Mouse (Mus musculus) embryo, embryonic 10 days (tissue): ENCODE data around the gene C130079G13Rik.
"Not testable (repeated sequence)": the region's sequence is repeated elsewhere in the genome, so short reads cannot be mapped to it uniquely, and the experiment has no call there.

Experiments used
- DNase-seq: peaks from one replicate; pipeline ENCODE4 v3.0.0-alpha.2; 2015; ENCODE audit warnings: low spot score

Gene C130079G13Rik

DNA sequence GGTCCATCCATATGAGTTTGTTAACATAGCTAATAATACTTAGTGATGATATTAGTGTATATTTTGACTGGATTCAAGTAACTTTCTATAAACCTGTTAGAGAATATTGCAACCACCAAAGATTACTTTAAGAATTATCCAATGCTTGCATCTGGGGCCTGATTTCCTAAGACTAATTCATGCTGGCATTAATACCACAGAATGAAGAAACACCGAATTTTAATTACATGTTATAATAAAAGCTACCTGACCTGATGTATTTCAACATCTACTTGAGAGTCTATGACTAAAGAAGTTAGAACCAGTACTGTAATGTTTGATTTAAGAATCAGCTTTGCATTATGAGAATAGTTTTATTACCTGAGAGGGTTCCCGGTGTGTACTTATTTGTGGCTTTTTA lies at the start of gene C130079G13Rik:
Gene C130079G13Rik (plus strand): TSS at position 301 of the 400 bp plus-strand sequence.
- DNase-seq, result no peak

DNA sequence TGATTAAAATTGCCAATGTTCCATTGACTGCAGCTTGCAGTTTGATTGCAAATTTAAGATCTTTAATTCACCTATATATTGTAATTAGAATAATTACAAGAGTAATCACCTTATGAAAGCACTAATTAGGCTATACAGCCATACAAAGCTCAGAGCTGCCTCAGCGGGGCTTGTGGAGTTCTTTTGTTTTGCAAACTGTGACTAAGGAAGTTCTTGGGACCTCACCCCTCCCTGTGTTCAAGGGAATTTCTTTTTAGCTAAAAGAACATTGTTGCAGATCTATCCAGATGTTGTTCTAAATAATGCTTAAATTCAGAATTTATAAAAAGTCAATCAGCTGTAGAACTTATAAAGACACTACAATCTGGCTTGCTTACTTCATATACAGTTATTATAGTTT lies 47.4 kb upstream of the C130079G13Rik start:
- DNase-seq, result not testable (repeated sequence)

DNA sequence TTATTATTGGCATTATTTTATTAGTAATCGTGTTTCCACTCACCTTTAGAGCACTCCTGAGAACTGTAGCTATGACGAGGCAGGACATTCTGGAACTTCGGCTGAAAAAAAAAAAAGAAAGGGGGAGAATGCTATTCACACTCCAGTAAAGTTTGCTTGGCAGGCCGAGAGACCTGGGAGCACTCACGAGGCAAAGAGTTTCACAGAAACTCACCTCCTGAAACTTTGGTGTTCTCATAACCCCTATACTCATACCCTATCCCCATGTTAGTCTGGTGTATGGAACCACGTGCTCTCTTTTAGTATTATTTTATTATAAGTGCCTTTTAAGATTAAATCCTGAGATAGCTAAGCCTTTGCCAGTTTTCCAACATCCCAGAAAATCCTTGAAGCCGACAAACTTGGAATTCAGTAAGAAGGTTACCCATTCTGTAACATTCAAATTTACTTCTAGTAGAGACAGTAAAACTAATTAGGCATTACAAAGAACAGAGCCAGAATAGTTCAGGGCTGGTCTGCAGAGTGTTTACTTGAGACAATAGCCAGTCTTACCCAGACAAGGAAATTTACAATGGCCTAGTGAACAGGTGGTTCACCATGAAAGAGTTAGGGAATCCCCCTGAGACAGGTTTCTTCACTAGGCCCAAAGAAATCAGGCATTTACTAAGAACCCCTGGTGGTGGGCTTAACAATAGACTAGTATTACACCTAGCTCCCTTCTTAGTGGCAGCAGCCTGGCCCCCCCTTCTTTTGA lies 45.0 kb upstream of the C130079G13Rik start:
- not testable (repeated sequence) for DNase-seq

DNA sequence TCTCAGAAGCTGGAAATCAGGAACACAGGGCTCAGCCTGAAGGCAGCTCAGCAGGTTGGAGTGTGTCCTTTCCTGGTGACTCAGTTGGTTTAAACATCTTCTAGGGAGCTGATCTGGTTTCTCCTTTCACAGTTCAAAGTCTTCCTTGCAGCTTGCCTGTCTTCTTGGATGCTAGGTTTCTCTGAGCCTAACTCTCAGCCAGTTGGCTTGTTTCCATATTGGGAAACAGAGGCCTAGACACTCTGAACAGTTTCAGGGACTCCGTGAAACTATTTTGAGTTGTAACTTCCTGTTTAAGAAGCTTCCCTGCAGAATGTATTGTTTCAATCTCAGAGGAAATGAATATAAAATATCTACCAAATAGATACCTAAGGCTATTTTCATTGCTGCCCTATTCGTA lies 31.7 kb upstream of the C130079G13Rik start:
- no peak for DNase-seq

DNA sequence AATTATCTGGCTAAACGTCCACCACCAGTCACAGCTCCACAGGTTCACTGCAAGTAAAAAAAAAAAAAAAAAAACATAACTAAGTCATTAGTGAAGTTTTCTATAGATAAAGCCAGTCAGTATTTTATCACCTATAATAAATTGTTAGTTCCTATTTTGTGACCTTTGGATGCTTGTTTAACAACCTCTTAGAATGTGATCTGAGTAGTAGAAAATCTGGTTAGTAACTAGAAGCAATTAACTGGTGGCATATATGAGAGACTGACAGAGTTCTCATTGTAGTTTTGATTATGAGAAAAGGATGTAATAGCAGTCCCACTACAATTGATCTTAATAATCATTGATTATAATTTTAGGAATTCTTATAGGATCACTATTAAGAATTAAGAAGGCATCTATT lies 9.6 kb downstream of the C130079G13Rik start:
- no peak for DNase-seq

DNA sequence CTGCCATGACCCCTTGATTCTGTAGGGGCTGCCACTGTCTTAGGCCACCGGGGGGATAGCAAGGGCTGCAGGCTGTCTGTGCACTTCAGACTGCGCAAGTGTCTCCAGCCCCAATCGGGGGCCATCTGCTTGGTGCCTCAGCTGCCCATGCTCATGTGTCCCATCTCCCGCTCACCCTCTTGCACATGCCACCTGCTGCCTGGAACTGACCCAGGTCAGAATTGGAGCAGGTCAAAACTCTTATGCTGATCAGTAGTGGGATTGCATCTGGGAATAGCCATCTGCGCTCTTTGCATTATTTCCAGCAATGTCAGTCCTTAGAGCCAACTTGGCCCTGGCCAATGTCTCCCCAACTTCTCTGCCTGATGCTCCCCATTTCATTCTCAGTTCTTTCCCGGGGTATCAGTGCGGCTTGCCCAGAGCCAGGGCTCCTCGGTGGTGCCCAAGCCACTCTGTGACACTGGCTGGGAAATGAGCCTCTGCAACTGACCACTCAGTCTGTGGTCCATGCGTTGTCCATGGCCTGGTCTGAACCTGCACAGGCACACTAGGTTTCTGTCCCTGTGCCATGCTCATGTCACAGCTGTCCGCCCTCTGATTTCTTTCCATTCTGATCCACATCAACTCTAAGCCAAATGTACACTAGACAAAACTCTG lies 22.4 kb downstream of the C130079G13Rik start:
- DNase-seq, result no peak

DNA sequence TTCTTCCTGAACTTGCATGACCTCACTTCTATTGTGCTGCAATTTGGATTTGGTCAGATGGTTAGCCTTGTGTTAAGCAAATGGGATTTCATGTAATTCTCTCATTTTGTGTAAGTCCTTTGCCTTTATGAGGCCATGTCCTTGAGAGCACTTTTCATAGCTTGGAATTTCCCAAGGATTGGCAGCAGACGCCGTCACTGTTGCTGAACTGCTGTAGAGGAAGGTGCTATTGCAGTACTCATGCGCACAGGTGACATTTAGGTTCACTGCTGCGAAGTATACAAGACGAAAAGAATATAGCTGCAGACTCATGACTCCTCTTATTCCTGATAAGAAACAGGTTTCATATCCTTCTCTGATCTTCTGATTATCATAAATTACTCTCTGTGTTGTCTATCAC lies 45.9 kb downstream of the C130079G13Rik start:
- no peak for DNase-seq

DNA sequence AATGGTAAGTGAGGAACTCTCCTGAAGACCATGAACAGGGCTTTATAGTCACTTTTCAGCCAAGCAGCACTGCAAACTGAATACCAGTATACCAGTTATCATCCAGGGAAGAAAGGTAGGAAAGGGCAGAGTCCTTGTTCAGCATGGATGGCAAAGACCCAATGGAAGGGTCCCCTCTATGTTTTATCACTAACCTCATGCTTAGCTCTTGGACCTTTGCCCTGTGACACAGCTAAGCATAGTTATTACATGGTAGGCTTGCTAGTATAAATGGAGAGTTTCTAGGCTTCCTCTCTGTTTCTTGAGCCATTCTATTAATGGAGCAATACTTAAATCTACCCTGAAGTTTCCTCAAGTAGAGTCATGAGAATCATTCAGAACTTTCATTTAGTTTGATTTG lies 49.6 kb downstream of the C130079G13Rik start:
- DNase-seq, result no peak
